In the genomic region with DNA sequence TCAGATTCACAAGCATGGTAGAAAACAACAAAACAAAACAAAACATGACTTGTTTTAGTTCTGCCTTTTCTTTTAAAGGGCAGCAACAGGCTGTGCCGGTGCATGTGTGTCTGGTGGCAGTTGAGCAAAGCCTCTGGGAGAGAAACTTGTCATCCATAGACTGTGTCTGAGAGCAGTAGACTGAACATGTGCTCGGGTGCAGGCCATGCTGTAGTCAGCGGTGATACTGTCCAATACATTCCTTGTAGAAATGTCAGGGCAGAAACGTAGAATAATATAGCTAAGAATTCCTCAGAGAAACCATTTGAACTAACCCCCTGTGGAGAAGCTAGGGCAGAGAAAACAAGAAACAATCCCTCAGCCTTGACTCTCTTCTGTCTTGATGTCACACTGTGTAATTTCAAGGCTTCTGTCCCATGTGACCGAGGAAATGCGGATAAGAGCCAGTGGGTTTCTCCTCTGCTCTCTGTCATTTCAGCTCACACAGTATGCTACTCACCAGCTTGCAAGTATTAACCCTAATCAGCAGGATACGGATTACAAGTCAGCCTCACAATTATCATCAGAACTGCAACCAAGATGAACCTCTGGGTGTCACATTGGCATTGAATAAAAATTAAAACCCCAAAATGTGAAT, we compare ENCODE assay signal across 17 mouse cellular contexts. TPM values are rescaled to one million over a fixed set of nuclear protein-coding genes. Genes with fewer than 3 reads are reported as not detected.
"Had no signal": no experiment of that assay in that cellular context is flagged by ENCODE, and none has a peak within 500 bp of the region (broad histone marks: within the 10 kb centered on the region; RNA-seq: fewer than 3 reads in every experiment).

No protein-coding gene starts in this region.

- H3K4me2 ChIP-seq: liver, embryonic 12.5 days; lung, embryonic 14.5 days; neural tube, embryonic 13.5 days; neural tube, embryonic 15.5 days had no signal

- ATAC-seq: liver, embryonic 12.5 days had no signal

- H3K27me3 ChIP-seq: liver, embryonic 12.5 days; neural tube, embryonic 13.5 days; neural tube, embryonic 15.5 days had no signal

- H3K9me3 ChIP-seq: liver, embryonic 12.5 days; neural tube, embryonic 13.5 days; neural tube, embryonic 15.5 days had no signal

- H3K9ac ChIP-seq: liver, embryonic 12.5 days; liver, embryonic 14.5 days; lung, embryonic 14.5 days; neural tube, embryonic 13.5 days; neural tube, embryonic 15.5 days had no signal

- H3K4me1 ChIP-seq: liver, embryonic 12.5 days; neural tube, embryonic 13.5 days; neural tube, embryonic 15.5 days had no signal

- H3K36me3 ChIP-seq: liver, embryonic 12.5 days; neural tube, embryonic 13.5 days; neural tube, embryonic 15.5 days had no signal

- H3K27ac ChIP-seq: liver, embryonic 12.5 days; liver, embryonic 14.5 days; neural tube, embryonic 13.5 days; neural tube, embryonic 15.5 days had no signal

- H3K4me3 ChIP-seq: liver, embryonic 12.5 days; myocyte; neural tube, embryonic 13.5 days; neural tube, embryonic 15.5 days had no signal

- DNase-seq: lung, adult 18-20 months; lung, embryonic 14.5 days; lung, postnatal 10 days; lung, postnatal 4 days; right cerebral cortex, adult 18-20 months; right cerebral cortex, postnatal 25 days; right cerebral cortex, postnatal 4 days; spleen, adult 18-20 months; thymus, adult 18-20 months; thymus, postnatal 14 days; thymus, postnatal 36 days had no signal

RNA-seq across cellular contexts. Expression of a gene that starts 33.9 kb away (rescaled TPM):
- polyA plus RNA-seq: liver, adult 2 months; liver, embryonic 12.5 days had no signal
